Mouse (Mus musculus) B cell, adult 2 months (primary cell): Measurements from ENCODE around the gene Rgs12.

ENCODE experiments used
- DNase-seq, 2 experiments: peaks; one replicate each; pipeline ENCODE4 v3.0.0; 2022

Gene Rgs12

DNA sequence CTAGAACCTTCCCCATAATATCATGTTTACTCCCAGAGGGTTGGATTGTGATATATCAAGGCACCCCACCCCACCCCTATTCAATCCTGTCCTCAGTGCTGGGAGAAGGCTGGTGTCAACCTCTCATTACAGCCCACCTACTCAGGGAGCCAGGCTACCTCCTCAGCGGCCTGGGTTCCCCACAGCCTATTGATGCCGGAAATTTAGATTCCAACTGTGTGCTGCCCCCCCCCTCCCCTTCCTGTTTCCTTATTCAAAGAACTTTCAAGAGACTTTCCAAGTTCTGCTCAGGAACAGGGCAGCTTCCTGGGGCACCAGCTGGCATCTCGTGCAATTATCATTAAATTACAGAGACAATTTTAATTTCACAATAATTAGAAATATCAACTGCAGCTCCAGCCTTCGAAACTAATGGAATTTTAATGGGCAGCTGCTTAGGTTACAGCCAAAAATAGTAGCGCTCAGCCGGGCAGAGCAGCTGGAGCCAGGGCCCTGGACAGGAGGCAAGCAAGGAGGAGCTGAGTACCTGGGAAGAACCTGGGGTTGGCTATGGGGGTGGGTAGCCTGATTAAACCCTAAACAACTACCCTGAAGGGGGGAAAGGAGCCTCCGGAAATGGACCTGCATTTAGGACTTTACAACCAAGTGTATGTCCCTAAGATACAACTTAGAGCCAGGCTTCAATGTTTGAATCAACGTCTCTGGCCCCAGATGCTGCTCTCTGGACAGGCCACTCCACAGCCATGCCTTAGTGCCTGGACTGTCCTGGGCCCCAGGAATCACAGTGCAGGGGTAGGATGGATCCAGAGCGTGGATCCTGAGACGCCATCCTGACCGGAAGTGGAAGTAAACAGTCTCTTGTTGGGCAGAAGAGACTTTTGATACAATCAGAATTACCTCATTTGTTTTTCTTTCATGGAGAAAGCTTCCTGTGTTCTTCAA, 17.5 kb upstream of the Rgs12 start:
- DNase-seq: no peak

- DNase-seq: no peak
Observed at GRCm38 (mm10) chr5:34932458-34932806, 16.8 kb upstream of the Rgs12 start.

- peak; percentile 20 to 33 for DNase-seq
Observed at GRCm38 (mm10) chr5:34933461-34933860, 15.8 kb upstream of the Rgs12 start.

DNA sequence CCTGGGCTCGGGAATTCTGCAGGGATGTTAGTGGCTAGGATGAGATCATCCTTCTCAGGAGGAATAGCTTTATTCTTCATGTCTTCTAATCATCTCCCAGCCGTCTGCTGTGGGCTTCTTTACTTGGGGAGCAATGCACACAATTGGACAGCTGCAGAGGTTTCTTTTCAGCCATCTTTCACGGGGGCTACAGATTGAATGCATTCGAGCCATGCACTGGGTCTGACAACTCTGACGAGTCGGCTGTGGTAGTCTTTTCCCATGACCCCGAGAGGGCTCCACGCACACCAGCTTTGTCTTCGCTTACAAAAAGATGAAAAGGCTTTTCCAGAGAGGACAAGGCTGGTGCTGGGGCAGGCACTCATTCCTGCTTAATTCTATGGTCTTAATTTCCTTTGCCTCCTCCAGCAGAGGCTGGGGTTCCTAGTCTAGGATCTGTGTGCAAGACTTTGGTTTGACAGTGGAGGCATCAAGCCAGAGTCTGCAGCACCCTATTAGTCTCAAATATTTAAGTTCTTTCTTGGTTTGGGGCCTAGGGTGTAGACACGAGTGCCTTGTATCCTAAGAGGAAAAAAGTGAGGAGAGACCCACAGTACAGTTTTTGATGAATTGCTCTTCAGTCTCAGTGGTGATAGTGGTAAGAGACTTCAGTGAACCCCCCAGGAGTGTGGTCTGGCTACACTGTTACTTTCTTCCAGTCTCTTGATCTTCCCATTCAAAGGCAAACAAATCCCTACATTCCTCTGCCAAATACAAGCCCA, 7.4 kb upstream of the Rgs12 start:
- DNase-seq: no peak

DNA sequence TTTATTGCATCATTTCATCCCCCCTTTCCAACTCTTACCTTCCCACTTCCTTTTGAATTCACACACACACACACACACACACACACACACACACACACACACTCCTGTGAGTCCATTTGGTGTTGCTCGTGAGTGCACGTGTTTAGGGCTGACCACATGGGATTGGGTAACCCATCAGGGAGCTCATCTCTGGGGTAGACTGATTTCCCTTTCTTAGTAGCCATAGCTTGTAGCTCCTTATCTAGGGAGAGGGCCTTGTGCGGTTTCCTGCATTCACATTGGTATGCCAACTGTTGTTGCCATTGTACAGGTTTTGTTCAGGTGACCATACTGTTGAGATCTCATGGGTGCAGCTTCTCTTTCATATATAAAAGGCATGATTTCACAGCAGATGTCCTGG, 5.8 kb upstream of the Rgs12 start:
- DNase-seq: no peak

- DNase-seq: no peak
Observed at GRCm38 (mm10) chr5:34949769-34950211, 545 bp downstream of the Rgs12 start.

- no peak for DNase-seq
Observed at GRCm38 (mm10) chr5:34950486-34951160, 1.4 kb downstream of the Rgs12 start.

GRCm38 (mm10) chr5:34951161-34951834, 2.1 kb downstream of the Rgs12 start:
- no peak for DNase-seq

DNA sequence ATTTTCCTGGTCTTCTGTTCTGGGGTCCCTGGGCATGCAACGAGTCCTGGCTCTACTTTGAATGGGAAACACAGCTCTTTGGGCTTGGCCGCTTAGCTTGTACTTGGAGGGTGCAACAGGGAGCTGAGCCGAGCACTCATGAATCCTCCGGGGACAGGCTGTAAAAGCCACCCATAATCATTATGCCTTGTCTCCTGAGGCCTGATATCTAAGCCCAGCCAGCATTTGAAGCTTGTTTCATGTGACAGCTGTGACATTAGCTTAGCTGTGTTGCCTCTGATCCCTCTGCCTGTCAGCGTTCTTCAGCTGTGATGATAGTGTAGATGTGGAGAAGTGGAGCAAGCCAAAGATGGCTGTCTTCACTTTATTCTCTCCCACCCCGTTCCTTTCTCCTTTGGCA, 5.3 kb downstream of the Rgs12 start:
- no peak for DNase-seq

- no peak for DNase-seq
Observed at GRCm38 (mm10) chr5:34955630-34956029, 6.4 kb downstream of the Rgs12 start.

- DNase-seq: no peak
Observed at GRCm38 (mm10) chr5:34956151-34956550, 6.9 kb downstream of the Rgs12 start.

DNA sequence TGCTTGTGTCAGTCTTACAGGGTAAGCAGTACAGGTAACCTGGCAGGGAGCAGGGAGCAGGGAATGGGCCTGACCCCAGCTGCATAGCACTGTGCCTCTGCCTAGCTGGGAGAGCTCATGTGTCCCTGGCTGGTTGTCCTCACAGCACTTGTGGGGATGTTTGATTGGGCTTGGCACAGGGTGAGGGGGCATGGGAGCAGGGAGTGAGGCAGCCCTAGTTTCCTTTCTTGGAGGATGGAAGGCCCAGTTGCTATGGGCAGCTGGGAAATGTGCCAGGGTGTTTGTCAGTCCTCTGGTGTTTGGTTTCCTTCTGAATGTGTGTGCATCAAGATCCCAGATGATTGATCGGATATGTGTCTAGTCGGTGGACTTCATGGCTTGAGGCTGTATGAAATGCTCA, 7.8 kb downstream of the Rgs12 start:
- DNase-seq: no peak

DNA sequence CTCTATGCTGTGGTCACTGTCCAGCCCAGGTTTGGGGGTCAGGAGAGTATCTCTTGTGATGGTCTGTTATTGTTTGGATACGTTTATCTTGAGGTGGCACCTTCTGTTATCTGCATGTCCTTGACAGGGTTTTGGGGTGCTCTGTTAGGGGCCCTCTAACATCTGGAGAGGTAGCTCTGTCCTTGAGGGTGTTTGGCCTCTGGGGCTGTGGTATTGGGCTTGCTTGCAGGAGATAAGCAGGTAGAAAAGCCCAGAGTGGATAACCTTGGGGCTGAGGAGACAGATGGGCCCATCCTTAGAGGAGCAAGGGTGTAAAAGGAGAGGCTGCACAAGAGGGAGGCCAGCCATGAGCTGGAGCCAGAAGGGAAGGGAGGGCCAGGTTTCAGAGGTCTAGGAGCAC, 10.8 kb downstream of the Rgs12 start:
- no peak for DNase-seq

- no peak for DNase-seq
Observed at GRCm38 (mm10) chr5:34965531-34965930, 16.3 kb downstream of the Rgs12 start.

DNA sequence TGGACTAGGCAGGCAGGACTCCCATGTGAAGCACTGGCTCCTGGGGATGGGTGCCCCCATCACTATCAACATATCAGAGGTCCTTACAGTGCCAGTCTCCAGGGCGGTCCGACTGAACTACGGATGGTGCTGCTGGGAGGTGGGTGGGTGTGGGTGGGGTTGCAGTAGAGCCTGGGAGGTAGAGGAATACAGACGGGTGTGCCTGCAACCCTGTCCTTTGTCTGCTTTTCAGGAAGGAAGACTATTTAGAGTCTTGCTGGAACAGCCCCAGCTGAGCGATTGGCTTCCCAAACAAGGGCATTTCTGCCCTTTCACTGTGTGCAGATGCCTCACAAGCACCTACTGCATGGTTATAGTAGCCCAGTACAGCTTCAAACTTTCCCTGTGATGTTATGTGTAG, 19.1 kb downstream of the Rgs12 start:
- DNase-seq: no peak

DNA sequence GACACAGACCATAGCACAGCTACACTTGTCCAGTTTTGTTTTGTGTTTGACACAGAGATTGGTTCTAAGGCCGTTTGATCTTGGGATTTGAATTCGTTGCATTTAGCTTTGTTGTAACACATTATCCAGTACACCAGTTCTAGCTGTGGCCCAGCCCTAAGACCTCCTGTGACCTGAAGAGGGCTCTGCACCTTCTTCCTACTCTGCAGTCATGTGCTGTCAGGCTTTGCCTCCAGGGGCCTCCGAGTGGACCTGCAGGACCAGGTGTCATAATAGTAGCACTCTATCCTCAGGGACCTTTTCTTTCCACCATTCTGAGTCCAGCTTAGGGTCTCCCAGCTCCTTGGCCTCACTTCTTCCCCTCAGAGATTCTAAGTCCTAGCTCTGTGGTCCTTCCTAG, 23.2 kb downstream of the Rgs12 start:
- no peak for DNase-seq

DNA sequence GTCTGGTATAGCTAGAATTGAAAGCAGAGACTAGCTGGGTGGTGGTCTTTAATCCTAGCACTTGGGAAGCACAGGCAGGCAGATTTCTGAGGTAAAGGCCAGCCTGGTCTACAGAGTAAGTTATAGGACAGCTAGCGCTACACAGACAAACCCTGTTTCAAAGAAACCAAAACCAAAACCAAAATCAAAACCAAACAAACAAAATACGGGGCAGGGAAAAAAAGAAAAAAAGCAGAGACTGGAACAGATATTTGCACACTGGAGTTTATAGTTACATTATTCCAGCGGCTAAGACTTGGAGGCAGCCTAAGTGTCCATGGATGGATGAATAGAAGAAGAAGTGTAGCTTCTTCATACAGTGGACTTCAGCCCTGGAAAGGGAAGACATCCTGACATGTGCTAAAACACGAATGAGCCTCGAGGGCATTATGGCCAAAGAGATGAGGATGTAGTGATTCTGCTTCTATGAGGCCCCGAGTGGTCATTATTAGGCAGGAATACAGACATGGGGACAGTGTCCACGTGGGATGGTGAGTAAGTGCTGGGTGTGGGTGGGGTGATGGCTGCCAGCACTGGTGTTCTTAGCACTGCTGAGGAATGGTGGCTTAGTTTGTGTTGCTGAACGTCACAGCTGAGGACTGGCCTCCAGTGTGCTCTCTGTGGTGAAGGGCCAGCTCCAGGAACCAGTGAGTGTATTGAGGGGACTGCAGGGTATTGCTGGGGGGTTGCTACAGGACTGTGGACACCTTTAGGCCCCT, 24.5 kb downstream of the Rgs12 start:
- DNase-seq: no peak

DNA sequence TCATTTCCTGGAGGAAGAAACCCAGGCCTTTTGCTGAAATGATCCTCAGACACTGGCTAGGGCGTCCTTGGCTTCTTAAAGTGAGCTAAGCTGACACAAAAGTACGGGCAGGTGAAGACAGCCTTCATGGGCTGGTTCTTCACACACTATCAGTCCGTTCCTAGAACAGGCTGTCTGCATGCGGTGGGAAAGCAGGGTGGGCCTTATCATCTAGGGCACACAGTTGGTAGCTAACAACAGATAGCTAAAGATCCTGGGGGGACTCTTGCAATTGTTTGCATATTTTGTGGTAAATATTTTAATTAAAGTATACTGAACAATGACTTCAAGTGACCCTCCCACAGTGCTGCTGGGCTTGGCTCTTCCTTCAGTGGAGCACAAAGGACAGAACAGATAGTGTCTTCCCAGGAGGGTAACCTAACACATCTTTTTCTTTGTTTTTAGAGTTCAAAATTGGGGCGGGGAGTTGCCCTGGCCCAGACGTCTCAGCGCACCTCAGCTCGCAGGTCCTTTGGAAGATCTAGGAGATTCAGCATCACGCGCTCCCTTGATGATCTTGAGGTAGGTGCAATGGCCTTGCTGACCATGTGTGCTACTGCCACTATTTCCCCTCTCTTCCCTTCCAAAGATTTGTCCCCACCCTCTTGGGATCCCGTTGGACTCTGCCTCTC, 25.7 kb downstream of the Rgs12 start:
- no peak for DNase-seq

DNA sequence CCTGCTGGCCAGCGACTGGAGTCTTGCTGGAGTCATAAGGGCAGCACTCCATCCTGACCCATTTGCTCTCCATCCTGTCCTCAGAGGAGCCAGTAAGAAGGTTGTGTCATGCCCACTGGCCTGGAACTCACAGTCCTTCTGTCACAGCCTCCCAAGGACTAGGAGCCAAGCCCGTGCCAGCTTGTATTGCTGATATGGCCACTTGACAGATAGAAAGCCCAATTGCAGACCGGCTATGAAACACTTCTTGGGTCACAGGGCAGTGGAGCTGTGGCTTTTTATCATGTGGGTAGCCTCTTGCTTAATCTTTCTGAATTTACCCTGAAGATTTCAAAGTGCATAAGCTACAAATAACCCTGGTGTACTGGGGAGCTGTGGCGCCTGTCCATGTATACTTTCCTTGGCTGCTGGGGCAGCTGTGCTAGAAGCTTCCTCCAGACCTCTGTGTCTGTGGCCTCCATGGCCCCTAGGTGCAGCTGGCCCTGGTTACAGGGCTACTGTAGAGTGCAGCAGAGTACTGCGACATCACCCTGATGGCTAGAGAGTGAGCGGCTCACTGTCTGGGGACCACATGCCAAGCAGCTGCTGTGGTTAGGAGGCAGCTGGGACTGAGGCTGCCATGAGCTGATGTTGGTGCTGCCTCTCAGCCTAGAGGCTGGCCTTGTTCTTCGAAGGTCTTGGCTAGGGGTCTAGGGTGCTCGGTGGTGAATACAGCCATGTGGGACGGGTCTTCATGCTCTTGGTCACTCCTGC, 27.5 kb downstream of the Rgs12 start:
- DNase-seq: no peak

GRCm38 (mm10) chr5:34980099-34980498, 30.9 kb downstream of the Rgs12 start:
- no peak for DNase-seq

DNA sequence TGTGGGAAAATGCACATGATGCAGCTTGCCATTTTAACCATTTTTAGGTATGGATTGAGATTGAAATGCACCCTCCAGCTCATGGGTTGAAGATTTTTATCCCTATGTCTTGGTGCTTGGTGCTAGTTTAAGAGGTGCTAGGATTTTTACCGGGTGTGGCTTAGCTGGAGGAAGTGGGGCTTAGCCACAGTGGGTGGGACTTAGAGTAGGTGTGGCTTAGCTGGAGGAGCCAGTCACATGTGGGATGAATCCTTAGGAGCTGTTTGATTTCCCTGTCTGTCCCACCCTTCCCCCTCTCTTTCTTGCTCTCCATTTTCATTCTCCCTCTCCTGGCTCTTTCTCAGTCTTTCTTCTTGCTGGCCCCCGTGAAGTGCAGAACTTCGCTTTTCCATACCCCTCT, 32.5 kb downstream of the Rgs12 start:
- DNase-seq: no peak
